Mouse (Mus musculus): ENCODE measurements around the gene Tmco3. TPM values are rescaled to one million over a fixed set of nuclear protein-coding genes. Genes with fewer than 3 reads are reported as not detected.

Gene Tmco3
- 15.7 to 19.0 TPM (median 17.5 TPM) in 4 replicates for total RNA-seq (2023)

GRCm38 (mm10) chr8:13287692-13288623 lies at the start of gene Tmco3, which contains the start of gene Dcun1d2:
Tmco3 (plus strand) TSS chr8:13288190.
Dcun1d2 (minus strand) TSS chr8:13288131.

GRCm38 (mm10) chr8:13254019-13254418 lies 34.0 kb upstream of the Tmco3 start, which contains the start of gene Adprhl1:
Adprhl1 (minus strand) TSS chr8:13254162.

DNA sequence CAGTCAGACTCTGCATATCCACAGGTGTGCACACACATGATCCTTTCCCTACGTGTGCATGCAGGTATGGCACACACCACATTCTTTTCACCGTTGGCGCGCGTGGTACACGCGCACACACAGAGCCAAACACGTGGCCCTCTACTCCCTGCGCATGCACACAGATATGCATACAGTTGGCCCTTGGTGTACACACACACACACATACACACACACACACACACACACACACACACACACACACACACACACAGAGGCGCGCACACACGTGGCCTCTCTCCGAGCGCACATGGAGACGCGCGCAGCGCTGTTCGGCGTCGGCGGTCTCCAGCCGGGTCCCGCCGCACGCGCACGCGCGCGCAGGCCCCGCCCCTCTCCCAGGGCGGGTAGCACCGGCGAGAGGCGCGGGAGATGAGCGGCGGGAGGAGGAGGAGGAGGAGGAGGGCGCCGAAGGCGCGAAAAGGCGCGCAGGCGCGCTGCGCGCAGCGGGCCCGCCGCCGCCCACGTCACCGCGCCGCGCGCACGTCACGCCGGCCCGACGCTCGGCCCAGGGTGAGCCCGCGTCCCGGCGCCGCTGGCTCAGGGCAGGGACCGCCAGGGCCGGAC lies 50.4 kb downstream of the Tmco3 start, which contains the start of gene Tfdp1:
Tfdp1 (plus strand) TSS at position 497 of the 606 bp plus-strand sequence.

Other genes with a start within 250 kb of the Tmco3 start
- not detected in 4 replicates for gene Proz, start 227.3 kb upstream of the Tmco3 start, total RNA-seq (2023)
- 32.0 to 38.7 TPM (median 36.2 TPM) in 4 replicates for gene Pcid2, start 182.7 kb upstream of the Tmco3 start, total RNA-seq (2023)
- gene Cul4a, start 182.6 kb upstream of the Tmco3 start, total RNA-seq (2023), result 42.3 to 56.1 TPM (median 49.9 TPM) in 4 replicates
- 136 to 148 TPM (median 146 TPM) in 4 replicates for gene Lamp1, start 129.0 kb upstream of the Tmco3 start, total RNA-seq (2023)
- gene Grtp1, start 87.6 kb upstream of the Tmco3 start, total RNA-seq (2023), result not detected in 4 replicates
- not detected in 4 replicates for gene Adprhl1, start 34.0 kb upstream of the Tmco3 start, total RNA-seq (2023)
- 9.9 to 13.9 TPM (median 13.2 TPM) in 4 replicates for gene Dcun1d2, start 59 bp upstream of the Tmco3 start, total RNA-seq (2023)
- gene Tfdp1, start 50.6 kb downstream of the Tmco3 start, total RNA-seq (2023), result 23.4 to 26.9 TPM (median 25.5 TPM) in 4 replicates
- not detected in 4 replicates for gene Atp4b, start 108.6 kb downstream of the Tmco3 start, total RNA-seq (2023)
- 0.06 TPM in 1 of 4 replicates, not detected in the others for gene Grk1, start 116.9 kb downstream of the Tmco3 start, total RNA-seq (2023)
- not detected in 4 replicates for gene Tmem255b, start 147.0 kb downstream of the Tmco3 start, total RNA-seq (2023)
- 0.21 to 0.66 TPM (median 0.28 TPM) in 4 replicates for gene Gas6, start 206.3 kb downstream of the Tmco3 start, total RNA-seq (2023)